Mouse (Mus musculus) myocyte (in vitro differentiated cells): ENCODE data around the gene Phlpp1.

Experiments used
- CEBPB ChIP-seq: IDR thresholded peaks from 2 replicates; pipeline ENCODE4 v1.6.1; 2011; ENCODE audit warnings: mild to moderate bottlenecking, moderate library complexity; ENCODE audit not compliant: poor library complexity, insufficient read depth, severe bottlenecking
- MYOD1 ChIP-seq, 3 experiments: IDR thresholded peaks; one replicate each; pipeline ENCODE4 v1.6.1; 2011; ENCODE audit warnings: control low read depth in 2 of 3, low read depth in 2 of 3, mild to moderate bottlenecking in 2 of 3, moderate library complexity in 1 of 3; ENCODE audit not compliant: insufficient read length in 2 of 3, control insufficient read depth in 1 of 3
- TCF12 ChIP-seq: IDR thresholded peaks from one replicate; pipeline ENCODE4 v1.6.1; 2011; ENCODE audit warnings: mild to moderate bottlenecking, control low read depth; ENCODE audit not compliant: poor library complexity, insufficient read depth, severe bottlenecking

DNA sequence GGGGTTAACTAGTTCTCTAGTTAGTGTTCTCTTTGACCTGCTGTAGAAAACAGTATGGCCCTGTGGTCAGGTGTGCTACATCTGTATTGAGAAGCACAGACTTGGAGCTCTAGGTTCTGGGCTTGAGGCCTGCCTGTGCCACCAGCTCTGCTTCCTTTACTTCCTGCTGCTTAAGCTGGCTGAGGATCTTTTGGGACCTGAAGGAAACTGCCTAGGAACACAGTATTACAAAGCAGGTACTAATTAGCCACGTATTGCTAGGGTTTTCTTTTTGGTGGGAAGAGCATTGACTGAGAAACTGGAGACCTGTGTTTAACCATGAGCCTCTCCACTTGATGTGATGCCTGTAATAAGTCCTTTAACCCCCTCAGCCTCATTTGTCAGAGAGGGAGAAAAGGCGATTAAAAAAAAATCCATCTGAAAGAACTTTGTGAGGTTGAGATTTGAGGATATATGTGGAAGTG is 13.9 kb downstream of the Phlpp1 start:
- no peak for TF ChIP-seq MYOD1 (IDR thresholded peaks at IDR 0.05; ENCODE audit: control insufficient read depth in 1 of 3, insufficient read length in 2 of 3, low read depth in 2 of 3)
- no peak for TF ChIP-seq CEBPB
- TF ChIP-seq TCF12, result no peak
